Mouse (Mus musculus) megakaryocyte-erythroid progenitor cell, adult 5-6 weeks (primary cell): ENCODE results near the gene Spen. TPM values are rescaled to one million over a fixed set of nuclear protein-coding genes. Genes with fewer than 3 reads are reported as not detected.

Experiments
- ATAC-seq: replicated peaks from 2 replicates; pipeline ENCODE4 v1.8.0; 2016; ENCODE audit warnings: mild to moderate bottlenecking, inconsistent platforms; ENCODE audit not compliant: severe bottlenecking, poor library complexity, low FRiP score, low TSS enrichment
- total RNA-seq, 2 experiments: library from RNA; stranded (forward) in 1 of 2; stranded (reverse) in 1 of 2; fragments of 200-1000, 215-1000 nt in 1 of 2; fragments of >200 nt in 1 of 2; fragmentation: Nextera tagmentation in 1 of 2; gene quantifications; 2 replicates each; pipeline ENCODE4 v1.2.3; 2014 to 2017

Gene Spen
- total RNA-seq, 2 experiments from 2014 or later, result 40.5 to 64.2 TPM

GRCm38 (mm10) chr4:141536291-141537225 is 1.8 kb downstream of the Spen start:
- peak; percentile 39 for ATAC-seq

- ATAC-seq, result peak; percentile 74
Observed at GRCm38 (mm10) chr4:141534947-141535680, 3.3 kb downstream of the Spen start.

- no peak for ATAC-seq
Observed at GRCm38 (mm10) chr4:141530979-141531378, 7.4 kb downstream of the Spen start.

DNA sequence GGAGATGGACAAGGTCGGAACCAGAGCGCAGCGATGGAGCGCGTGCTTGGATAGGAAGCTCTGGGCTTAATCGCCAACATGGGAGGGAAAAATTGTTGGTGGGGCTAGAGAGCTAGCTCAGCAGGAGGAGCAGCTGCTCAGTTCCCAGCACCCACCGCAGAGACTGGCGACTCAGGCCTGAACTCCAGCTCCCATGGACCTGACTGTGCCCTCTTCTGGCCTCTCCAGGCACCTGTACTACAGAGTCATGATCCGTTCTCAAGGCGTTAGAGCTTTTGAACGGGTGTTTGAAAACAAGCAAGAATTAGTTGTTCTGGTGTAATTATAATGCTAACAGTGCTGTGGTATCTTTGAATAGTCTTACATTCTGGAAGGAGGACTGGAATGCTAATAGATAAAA is 9.5 kb downstream of the Spen start:
- no peak for ATAC-seq

DNA sequence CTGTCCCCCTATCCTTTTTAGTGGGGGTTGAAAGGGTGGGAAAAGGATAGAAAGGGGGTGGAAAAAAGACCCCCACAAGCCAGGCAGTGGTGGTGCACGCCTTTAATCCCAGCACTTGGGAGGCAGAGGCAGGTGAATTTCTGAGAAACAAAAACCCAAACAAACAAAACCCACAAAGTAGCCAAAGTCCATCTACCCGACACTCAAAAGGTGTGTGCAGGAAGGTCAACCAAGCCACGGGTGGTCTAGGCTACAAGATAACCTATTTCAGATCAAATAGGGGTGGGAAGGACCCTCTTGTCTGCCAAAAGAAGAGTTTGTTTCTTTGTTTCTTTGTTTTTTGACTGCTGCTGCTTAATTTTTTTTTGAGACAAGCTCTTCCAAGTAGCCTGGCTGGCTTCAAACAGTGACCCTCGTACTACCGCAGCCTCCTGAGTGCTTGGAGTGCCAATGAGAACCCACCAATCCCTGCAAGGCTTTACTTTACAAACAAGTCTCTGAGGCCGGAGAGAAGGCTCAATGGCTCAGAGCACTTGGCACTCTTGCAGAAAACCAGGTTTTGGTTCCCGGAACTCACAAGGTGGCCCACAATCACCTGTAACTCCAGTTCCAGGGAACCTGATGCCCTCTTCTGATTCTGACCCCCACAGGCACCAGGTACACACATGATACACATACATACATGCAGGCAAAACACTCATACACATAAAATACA is 11.3 kb downstream of the Spen start:
- ATAC-seq, result no peak

GRCm38 (mm10) chr4:141525940-141526339 is 12.5 kb downstream of the Spen start:
- ATAC-seq, result peak; percentile 74

- peak; percentile 83 for ATAC-seq
Observed at GRCm38 (mm10) chr4:141524658-141525057, 13.7 kb downstream of the Spen start.

- ATAC-seq, result no peak
Observed at GRCm38 (mm10) chr4:141523128-141523527, 15.3 kb downstream of the Spen start.

DNA sequence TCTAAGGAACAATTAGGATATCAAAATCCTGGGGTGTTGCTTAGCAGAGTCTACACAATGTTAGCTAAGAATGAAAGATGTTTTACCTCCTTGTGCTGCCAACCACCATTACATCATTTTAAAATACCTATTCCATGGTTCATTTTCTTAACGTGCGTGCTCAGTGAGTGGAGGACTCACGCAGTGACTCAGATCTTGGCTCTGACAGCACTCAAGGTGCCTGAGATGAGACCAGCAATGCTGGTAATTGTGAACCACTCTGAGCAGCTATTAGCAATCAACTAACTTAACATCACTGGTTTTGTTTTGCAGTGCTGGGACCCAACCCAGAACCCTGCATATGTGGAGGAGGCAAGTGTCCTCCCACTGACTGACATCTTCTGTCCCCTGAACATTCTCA is 20.0 kb downstream of the Spen start:
- no peak for ATAC-seq

DNA sequence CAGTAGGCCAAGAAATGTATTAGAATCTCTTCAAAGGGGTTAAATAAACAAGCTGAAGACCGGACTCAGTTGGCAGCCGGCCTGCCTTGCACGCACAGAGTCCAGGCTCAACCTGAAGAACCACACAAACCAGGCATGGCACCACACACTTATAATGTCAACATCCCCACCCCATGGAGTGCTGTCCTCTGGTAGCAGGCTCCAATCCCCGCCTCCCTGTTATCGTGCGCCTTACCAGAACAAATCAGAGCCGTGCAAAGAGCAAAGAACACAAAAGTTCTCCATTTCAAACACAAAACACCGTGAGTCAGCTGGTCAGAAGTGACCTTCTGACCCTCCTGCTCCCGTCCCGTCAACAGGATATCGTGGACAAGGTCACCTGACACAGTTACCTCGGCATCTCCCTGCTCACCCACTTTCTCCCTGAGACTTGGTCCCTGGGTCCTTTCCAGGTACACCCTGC is 24.2 kb downstream of the Spen start:
- ATAC-seq, result no peak

- ATAC-seq, result no peak
Observed at GRCm38 (mm10) chr4:141512145-141512544, 26.3 kb downstream of the Spen start.

DNA sequence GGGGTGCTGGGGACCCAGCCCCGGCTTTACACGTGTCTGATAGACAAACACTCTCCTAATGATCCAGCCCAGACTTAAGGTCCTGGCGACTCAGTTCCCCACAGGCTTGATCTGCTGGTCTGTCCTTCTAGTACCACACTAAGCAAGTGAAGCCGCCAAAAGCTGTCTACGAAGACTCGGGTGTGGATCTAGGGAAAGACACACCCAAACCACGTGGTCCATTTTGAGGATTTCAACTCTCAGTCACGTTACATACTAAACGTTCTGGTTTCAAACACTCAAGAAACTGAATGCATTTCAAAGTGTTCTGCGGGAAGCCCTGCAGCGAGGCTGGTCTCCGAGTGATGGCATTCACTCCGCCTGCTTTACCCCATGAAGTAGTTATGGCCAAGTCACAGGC is 27.9 kb downstream of the Spen start:
- ATAC-seq, result no peak

- peak; percentile 29; the same call in 1 of the 2 replicates for ATAC-seq
Observed at GRCm38 (mm10) chr4:141506893-141507292, 31.5 kb downstream of the Spen start.

- peak; percentile 67 for ATAC-seq
Observed at GRCm38 (mm10) chr4:141506352-141506751, 32.0 kb downstream of the Spen start.

GRCm38 (mm10) chr4:141505810-141506209 is 32.6 kb downstream of the Spen start:
- no peak for ATAC-seq

DNA sequence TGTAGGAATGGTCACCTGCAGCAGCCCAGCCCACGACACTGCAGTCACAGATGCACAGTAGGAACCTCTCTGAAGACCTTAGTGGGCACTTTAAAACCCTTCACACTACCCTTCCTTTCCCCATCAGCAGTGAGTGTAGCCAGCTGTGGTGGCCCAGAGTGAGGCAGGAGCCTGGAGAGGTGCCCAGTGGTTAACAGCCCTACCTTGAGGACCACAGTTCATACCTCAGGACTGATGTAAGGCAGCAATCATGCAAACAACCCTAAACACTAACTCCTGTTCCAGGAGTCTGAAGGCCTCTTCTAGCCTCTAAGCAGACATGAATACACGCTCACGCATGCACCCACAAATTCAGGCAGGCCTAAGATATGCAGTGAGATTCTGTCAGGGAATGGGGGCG is 33.9 kb downstream of the Spen start:
- ATAC-seq, result no peak

- no peak for ATAC-seq
Observed at GRCm38 (mm10) chr4:141502723-141503122, 35.7 kb downstream of the Spen start.

DNA sequence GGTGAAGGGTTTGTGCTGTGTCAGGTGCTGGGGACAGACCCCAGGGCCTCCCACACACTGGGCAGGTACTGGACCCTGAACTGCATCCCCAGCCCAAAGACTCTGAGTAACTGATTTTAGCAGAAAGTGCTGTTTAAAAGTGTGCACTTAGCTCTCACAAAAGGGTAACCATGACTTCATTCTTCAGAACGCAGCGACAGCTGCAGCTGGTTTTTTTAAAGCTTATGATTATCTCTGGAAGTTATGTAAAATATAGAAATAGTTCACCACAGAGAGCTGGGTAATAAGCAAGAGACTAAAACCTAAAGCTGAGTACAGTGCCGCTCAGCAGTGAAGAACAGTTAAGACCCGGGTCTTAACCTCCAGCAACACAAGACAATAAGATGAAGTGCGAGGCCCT is 37.3 kb downstream of the Spen start:
- ATAC-seq, result no peak

DNA sequence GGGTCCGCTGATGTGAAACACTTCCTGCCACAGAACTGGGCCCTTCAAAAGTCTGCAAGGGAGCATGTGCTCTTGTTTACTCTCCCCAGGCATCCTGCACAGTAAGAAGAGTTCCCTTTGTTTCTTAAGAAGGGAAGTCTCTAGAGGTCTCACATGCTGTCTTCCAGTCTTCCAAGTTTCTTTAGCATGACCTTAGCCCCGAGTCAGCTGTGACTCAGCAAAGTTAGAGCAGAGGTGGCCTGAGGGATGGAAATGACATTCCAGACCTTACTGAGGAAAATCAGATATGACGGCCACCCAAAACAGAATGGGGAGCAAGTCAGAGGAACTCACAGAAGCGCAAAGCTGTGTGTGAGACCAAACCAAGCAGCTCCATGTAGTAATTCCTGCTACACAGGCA is 37.8 kb downstream of the Spen start:
- ATAC-seq, result no peak

DNA sequence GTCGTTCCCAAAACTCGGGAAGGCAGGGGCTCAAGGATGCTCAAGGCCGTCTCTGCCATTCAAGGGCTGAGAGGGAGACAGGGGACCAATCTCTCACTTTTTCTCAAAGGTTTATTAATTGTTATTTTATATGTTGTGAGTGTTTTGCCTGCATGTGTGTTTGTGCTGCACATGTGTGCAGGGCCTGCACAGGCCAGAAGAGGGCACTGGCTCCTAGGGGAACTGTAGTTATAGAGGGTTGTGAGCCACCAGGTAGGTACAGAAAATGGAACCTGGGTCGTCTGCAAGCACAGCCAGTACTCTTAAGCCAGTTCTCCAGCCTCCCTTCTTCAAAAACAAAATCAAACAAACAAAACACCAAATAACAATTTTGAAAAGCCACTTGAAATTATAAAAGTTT is 49.7 kb downstream of the Spen start:
- peak; percentile 54; the same call in 1 of the 2 replicates for ATAC-seq
